Mouse (Mus musculus) megakaryocyte-erythroid progenitor cell, adult 5-6 weeks (primary cell): ENCODE measurements around the gene Mta1. TPM values are rescaled to one million over a fixed set of nuclear protein-coding genes. Genes with fewer than 3 reads are reported as not detected.

Experiments
- ATAC-seq: replicated peaks from 2 replicates; pipeline ENCODE4 v1.8.0; 2016; ENCODE audit warnings: mild to moderate bottlenecking, inconsistent platforms; ENCODE audit not compliant: severe bottlenecking, poor library complexity, low FRiP score, low TSS enrichment
- total RNA-seq, 2 experiments: library from RNA; stranded (forward) in 1 of 2; stranded (reverse) in 1 of 2; fragments of 200-1000, 215-1000 nt in 1 of 2; fragments of >200 nt in 1 of 2; fragmentation: Nextera tagmentation in 1 of 2; gene quantifications; 2 replicates each; pipeline ENCODE4 v1.2.3; 2014 to 2017

Gene Mta1
- total RNA-seq, 2 experiments from 2014 or later, result 54.1 to 142 TPM

DNA sequence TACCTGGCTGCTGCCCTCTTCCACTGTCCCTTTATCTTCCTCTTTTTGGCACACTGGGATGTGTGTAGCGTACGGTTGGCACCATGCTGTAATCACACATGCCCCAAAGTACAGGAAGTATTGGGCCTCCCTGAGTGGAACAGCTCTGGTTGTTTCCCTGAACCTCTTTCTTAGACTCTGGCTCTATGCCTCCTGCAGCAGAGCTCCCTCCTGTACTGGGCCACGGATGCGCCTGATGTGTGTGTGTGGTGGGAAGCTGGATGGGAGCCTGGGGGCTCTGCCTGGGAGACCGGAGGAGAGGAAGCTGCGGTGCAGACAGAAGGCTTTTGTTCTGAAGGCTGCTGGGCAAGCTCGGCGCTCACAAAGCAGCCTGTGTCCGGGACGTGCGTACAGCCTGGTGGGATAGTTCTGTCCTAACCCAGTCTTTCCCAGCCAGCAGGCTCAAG lies 65.5 kb downstream of the Mta1 start:
- ATAC-seq, result no peak

DNA sequence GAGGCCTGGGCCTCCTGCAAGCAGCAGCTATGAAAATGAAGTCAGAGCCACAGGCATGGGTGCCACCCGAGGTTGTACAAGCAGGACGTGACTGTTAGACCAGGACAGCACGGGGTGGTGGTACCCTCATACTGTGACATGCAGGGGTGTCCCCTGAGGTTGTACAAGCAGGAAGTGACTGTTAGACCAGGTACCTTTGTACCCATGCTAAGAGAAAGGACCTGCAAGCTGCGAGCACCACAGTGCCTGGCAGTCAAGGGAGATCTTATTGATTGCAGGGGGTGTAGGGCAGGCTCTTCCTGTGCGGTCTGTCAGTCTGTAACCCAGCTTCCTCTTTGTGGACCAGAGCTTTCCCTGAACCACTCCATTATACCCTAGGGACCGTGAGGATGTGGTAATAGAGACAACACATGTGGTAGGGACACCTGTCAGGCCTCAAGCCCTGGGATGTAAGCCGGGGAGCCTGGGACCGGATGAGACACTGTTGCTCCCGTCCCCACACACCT lies 70.0 kb downstream of the Mta1 start:
- ATAC-seq, result peak; percentile 58

DNA sequence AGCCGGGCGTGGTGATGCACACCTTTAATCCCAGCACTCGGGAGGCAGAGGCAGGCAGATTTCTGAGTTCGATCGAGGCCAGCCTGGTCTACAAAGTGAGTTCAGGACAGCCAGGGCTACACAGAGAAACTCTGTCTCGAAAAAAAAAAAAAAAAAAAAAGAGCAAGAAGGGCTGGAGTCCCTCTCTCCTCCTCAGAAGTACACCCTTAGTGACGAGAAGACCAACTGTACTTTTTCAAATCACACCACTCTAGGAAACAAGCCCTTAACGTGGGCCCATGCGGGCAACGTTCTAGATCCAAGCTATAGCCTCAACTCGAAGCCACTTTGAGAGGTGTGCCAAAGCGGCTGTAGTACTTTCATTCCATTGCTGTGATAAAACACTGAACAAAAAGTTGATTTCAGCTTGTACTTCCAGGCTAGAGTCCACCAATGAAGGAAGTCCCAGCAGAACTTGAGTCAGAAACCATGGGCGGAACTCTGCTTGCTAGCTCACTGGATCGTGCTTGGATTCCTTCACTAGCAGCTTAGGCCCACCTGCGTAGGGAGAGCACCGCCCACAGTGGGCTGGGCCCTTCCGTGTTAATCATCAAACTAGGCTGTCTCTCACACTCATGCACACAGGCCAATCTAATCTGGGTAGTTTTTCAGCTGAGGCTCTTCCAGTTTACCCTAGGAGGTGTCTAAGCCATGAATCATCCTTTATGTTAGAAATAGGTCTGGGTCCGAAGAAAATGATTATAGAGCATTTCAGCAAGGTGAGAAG lies 79.1 kb downstream of the Mta1 start:
- ATAC-seq, result 0 out of 2 replicates have a peak, but pooled peaks have one; percentile 19

DNA sequence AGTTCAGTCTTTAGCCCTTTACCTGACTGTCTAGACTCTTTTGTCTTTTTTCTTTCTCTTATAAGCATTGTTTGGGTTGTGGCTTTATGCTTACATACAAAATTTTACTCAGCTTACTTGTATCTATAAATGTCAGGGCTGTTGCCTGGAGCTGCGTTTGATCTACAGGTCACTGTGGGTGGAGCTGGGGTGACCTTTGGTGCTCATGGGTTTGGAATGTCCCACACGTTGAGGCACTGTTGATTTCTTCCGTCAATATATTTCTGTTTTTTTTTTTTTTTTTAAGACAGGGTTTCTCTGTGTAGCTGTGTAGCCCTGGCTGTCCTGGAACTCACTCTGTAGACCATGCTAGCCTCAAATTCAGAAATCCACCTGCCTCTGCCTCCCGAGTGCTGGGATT lies 82.9 kb downstream of the Mta1 start:
- no peak for ATAC-seq

DNA sequence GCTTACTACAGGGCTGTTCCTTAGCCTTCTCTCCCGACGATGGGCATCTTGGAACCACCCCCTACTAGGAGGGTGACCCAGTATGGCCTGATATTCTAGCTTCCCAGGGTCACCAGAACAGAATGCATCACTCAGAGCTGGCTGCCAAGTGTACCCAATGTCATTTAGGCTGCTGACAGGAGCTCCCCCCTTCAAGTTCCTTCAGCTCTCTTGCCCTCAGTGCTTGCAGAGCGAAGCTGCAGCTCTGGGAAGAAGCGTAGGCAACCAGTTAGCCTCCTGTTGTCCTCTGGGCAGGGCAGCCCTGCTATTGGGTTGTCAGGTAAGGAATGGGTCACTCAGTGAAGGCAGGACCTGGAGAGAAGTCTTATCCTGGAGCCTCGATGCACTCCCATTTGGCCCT lies 86.9 kb downstream of the Mta1 start:
- no peak for ATAC-seq

DNA sequence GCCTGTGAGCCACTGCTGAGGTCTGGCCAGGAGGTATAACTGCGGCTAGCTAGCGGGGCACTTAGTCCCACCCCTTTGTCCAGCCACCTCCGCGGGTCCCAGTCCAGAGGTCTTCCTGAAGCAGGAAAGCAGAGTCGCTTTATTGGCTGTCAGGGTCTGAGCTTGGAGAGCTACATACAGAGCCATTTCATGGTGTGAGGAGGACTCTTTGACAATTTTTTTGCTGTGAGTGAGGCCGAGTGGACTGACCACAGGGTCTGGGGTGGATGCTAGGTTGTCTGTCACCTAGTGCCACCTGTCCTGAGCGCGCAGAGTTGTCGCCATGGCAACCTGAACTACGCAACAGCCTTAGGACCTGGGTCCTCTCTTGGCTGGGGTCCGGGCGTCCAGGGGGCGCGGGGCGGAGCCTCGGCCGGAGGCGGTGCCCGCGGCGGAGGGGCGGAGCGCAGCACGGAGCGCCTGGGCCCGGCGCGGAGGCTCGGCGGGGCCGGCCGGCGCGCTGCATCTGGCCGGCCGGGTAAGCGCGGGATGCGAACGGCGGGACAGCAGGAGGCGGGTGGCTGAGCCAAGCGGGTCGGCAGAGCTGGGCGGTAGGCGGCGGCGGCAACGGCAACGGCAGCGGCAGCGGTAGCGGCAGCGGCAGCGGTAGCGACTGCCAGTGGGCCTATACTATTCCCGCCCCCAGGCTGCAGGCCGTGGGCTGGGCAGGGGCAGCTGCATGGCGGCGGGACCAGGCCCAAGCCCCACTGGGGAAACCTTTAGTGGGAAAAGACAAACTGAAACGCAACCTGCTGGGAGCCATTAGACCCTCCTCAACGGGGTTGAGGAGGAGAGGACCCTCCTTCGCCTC lies 87.6 kb downstream of the Mta1 start, which contains the start of gene Tmem121:
Tmem121 (plus strand) TSS at position 489 of the 850 bp plus-strand sequence.
- ATAC-seq, result no peak

DNA sequence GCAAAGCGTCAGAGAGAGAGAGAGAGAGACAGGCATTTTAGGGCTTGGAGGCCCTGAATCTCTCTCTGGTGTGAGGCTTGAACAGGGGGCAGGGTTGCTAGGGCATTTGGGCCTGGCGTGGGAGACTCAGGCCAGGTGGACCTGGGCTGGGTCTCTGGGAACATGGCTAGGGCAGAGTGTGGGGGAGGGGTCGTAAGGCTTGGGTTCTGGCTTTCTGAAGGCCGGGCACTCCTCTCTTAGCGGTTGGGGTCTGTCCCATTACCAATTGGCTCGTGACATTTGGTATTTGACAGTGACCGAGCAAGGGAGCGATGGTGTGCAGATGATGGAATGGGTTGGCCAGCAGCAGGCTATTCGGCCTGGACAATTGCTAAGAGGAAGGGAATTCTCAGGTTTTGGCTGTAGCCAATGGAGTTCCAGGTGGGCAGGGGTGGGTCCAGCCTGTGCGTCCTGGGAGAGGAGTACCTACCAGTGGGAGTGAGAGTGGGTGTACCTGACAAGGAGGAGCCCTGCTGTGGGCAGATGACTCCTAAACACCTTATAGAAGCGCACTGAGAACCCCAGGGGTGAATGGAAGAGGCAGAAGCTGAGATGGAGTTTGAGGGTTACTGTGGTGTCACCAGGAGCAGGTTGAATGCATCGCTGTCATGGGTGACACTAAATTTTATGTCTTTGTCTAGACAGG lies 88.4 kb downstream of the Mta1 start:
- ATAC-seq, result no peak

Other genes starting within 250 kb of the Mta1 start
- 4.5 and 5.1 TPM in 2 replicates for gene Gpr132, start 230.1 kb upstream of the Mta1 start, total RNA-seq (2014; fragmentation: Nextera tagmentation)
- gene Gpr132, start 230.1 kb upstream of the Mta1 start, total RNA-seq (2017), result 3.1 and 4.2 TPM in 2 replicates
- gene Jag2, start 168.5 kb upstream of the Mta1 start, total RNA-seq (2014; fragmentation: Nextera tagmentation), result 0.11 and 0.99 TPM in 2 replicates
- 0.23 and 5.7 TPM in 2 replicates for gene Jag2, start 168.5 kb upstream of the Mta1 start, total RNA-seq (2017)
- gene Nudt14, start 156.2 kb upstream of the Mta1 start, total RNA-seq (2014; fragmentation: Nextera tagmentation), result 9.9 and 22.9 TPM in 2 replicates
- 1.9 and 7.5 TPM in 2 replicates for gene Nudt14, start 156.2 kb upstream of the Mta1 start, total RNA-seq (2017)
- gene Btbd6, start 121.8 kb upstream of the Mta1 start, total RNA-seq (2014; fragmentation: Nextera tagmentation), result 4.2 and 6.5 TPM in 2 replicates
- gene Btbd6, start 121.8 kb upstream of the Mta1 start, total RNA-seq (2017), result 5.0 and 8.7 TPM in 2 replicates
- 79.6 and 114 TPM in 2 replicates for gene Brf1, start 97.6 kb upstream of the Mta1 start, total RNA-seq (2014; fragmentation: Nextera tagmentation)
- 58.8 and 83.3 TPM in 2 replicates for gene Brf1, start 97.6 kb upstream of the Mta1 start, total RNA-seq (2017)
- gene Pacs2, start 83.8 kb upstream of the Mta1 start, total RNA-seq (2014; fragmentation: Nextera tagmentation), result 31.6 and 33.3 TPM in 2 replicates
- 9.4 and 10.0 TPM in 2 replicates for gene Pacs2, start 83.8 kb upstream of the Mta1 start, total RNA-seq (2017)
- 2.6 TPM in 1 of 2 replicates, not detected in the other for gene Tex22, start 23.8 kb upstream of the Mta1 start, total RNA-seq (2014; fragmentation: Nextera tagmentation)
- gene Tex22, start 23.8 kb upstream of the Mta1 start, total RNA-seq (2017), result not detected in 2 replicates
- gene Crip2, start 42.0 kb downstream of the Mta1 start, total RNA-seq (2014; fragmentation: Nextera tagmentation), result 26.1 and 45.9 TPM in 2 replicates
- gene Crip2, start 42.0 kb downstream of the Mta1 start, total RNA-seq (2017), result 11.6 and 18.2 TPM in 2 replicates
- gene Crip1, start 48.0 kb downstream of the Mta1 start, total RNA-seq (2014; fragmentation: Nextera tagmentation), result 248 and 286 TPM in 2 replicates
- gene Crip1, start 48.0 kb downstream of the Mta1 start, total RNA-seq (2017), result 191 and 258 TPM in 2 replicates
- gene Tedc1, start 58.1 kb downstream of the Mta1 start, total RNA-seq (2014; fragmentation: Nextera tagmentation), result 13.5 and 29.1 TPM in 2 replicates
- 10.7 and 15.7 TPM in 2 replicates for gene Tedc1, start 58.1 kb downstream of the Mta1 start, total RNA-seq (2017)
- 0.22 and 0.74 TPM in 2 replicates for gene Tmem121, start 87.7 kb downstream of the Mta1 start, total RNA-seq (2014; fragmentation: Nextera tagmentation)
- gene Tmem121, start 87.7 kb downstream of the Mta1 start, total RNA-seq (2017), result not detected in 2 replicates